Mouse (Mus musculus) heart, embryonic 10.5 days (tissue): ENCODE data around the gene Anks1. TPM values are rescaled to one million over a fixed set of nuclear protein-coding genes. Genes with fewer than 3 reads are reported as not detected.
A peak's percentile ranks its signal among the peaks of the same experiment; 100 is the strongest.

ENCODE experiments used
- DNase-seq: peaks from one replicate; pipeline ENCODE4 v3.0.0-alpha.2; 2017; ENCODE audit warnings: low spot score
- H3K27ac ChIP-seq: fragments of 300-500 bp; sonication (generic); 2 replicates; pipeline ENCODE4 v1.5.1; 2016; ENCODE audit warnings: mild to moderate bottlenecking
- H3K27me3 ChIP-seq: fragments of 300-500 bp; sonication (generic); 2 replicates; pipeline ENCODE4 v1.6.1; 2016; ENCODE audit warnings: mild to moderate bottlenecking; ENCODE audit not compliant: poor library complexity, insufficient read depth, severe bottlenecking
- H3K36me3 ChIP-seq: fragments of 300-500 bp; sonication (generic); 2 replicates; pipeline ENCODE4 v1.6.1; 2016; ENCODE audit warnings: mild to moderate bottlenecking, moderate library complexity
- H3K4me1 ChIP-seq: fragments of 300-500 bp; sonication (generic); 2 replicates; pipeline ENCODE4 v1.6.1; 2016; ENCODE audit warnings: mild to moderate bottlenecking
- H3K4me3 ChIP-seq: fragments of 300-500 bp; sonication (generic); 2 replicates; pipeline ENCODE4 v1.5.1; 2016; ENCODE audit warnings: mild to moderate bottlenecking, moderate library complexity
- H3K9me3 ChIP-seq: fragments of 300-500 bp; sonication (generic); 2 replicates; pipeline ENCODE4 v1.6.1; 2016; ENCODE audit warnings: mild to moderate bottlenecking, moderate library complexity
- WGBS: fragments of 180-500 bp; shearing (Covaris S2); methylation state at CpG from one replicate; pipeline ENCODE4 v1.1.7; 2016; 5-methylcytosine and 5-hydroxymethylcytosine counted together
- polyA plus RNA-seq: library from polyadenylated mRNA; unstranded; fragments of >200 nt; fragmentation: Nextera tagmentation; extraction: Ambion mirVana; gene quantifications from 2 replicates; pipeline ENCODE4 v1.2.1, GENCODE M21; 2016

Anks1 gene
- polyA plus RNA-seq, 1 experiment from 2014 or later: 10.4 TPM

DNA sequence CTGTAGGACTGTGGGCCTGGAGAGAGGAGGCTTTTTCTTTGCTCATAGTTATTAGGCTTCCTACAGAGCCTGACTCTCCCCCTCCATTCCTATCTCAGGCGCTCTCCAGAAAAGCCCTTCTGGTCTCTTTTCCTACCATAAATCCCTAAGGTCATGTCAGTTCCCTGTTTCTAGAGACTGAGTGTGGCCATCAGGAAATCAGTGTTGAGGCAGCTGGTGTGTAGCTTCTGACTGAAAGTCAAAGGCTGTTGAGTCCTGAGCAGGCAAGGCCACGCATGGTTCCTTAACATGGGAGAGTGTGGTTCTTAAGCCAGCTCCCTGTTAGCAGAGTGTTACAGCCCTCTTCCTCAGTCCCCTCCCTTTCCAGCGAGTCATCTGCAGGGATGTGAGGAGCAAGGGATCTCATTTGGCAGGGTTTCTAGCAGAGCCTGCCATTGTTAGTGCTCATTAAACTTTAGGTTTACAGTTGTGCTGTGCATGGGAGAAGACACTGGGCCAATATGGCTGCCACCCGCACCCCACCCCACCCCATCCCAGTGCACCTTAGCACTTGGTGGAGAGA is 28.0 kb downstream of the Anks1 start:
- Histone ChIP-seq H3K4me3 (no peak overlapping the region), H3K27ac (no peak overlapping the region), H3K9me3 (no peaks in the 10 kb centered on the region), H3K4me1 (peaks cover 49% of the 10 kb centered on the region), H3K36me3 (0 out of 2 replicates have a peak, but pooled peaks cover 4% of the 10 kb centered on the region), H3K27me3 (no peaks in the 10 kb centered on the region)
- DNase-seq: no peak
- WGBS: 87% methylated on average over 4 of the region's 4 CpGs

DNA sequence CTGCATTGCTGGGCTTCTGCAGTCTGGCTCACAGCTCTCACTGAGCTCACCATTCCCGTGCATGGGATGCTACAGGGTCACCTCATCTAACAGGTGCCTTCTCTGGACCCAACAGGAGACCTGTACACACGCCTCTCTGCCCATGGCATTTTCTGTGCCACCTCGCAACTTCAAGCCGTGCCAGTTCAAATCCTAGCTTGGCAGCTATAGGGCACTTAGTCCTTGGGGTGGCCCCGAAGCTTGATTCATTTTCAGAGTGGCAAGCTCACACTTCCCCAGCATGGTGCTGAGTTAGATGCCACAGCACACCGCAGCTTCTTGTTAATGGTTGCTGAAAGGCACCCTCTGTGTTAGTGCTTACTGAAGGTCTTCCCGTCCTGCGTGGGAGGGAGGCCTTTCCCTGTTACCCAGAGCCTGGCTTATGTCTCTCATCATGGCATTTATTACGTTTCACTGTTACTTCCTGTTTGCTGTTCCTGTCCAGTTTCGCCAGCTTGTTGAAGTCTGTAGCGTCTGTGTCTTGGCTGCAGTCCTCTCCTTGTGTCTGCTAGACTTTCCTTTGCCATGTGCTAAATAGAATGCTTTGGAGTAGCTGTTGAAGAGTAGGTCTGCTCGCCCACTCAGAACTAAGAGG is 29.1 kb downstream of the Anks1 start:
- 54% methylated on average over 12 of the region's 12 CpGs for WGBS
- DNase-seq: no peak
- H3K36me3 ChIP-seq: 0 out of 2 replicates have a peak, but pooled peaks cover 4% of the 10 kb centered on the region

DNA sequence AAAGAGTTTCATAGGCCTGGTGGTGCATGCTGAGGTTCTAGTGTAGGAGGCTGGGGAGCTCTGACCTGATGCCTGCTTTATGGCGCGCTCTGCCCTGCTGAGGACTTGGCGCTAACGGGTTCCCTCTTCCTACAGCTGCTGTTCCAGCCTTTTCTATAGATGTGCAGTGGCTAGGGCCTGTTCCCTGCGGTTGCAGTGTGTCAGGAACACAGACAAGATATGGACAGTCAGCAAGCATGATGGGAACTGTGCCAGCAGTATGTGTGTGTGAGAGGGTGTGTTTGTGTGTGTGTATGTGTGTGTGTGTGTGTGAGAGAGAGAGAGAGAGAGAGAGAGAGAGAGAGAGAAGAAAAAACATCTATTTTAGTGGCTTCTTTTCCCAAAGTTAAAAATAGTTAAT is 29.9 kb downstream of the Anks1 start:
- peaks cover 51% of the 10 kb centered on the region for H3K4me1 ChIP-seq

More for the DNA sequence above, 29.1 kb downstream of the Anks1 start:
- H3K9me3 ChIP-seq: no peaks in the 10 kb centered on the region
- peak overlapping the region; percentile 79 for H3K27ac ChIP-seq
- no peaks in the 10 kb centered on the region for H3K27me3 ChIP-seq
- H3K4me3 ChIP-seq: no peak overlapping the region
- peaks cover 51% of the 10 kb centered on the region for H3K4me1 ChIP-seq

DNA sequence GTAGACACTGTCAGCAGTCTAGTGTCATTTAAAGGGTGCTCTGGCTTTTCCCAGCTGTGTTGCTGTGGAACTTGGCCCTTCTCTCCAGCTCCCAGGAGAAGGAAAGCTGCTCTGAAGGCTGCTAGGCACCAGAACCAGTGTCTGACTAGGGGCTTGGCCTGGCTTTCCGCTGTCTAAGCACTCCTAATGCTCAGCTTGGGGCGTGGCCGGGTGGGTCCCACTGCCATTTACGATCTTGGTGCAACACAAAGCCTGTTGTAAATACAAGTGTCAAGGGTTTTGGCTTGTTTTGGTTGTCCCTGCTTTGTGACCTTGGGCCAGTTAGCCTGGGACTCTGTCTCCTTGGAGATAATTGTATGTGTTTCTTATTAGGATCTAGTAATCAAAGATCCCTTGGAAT is 31.2 kb downstream of the Anks1 start:
- H3K4me3 ChIP-seq: no peak overlapping the region
- no peaks in the 10 kb centered on the region for H3K9me3 ChIP-seq
- H3K27me3 ChIP-seq: no peaks in the 10 kb centered on the region
- 76% methylated on average over 4 of the region's 4 CpGs for WGBS
- H3K27ac ChIP-seq: peak overlapping the region; percentile 52; the same call in 1 of the 2 replicates
- no peak for DNase-seq
- no peaks in the 10 kb centered on the region for H3K36me3 ChIP-seq
- H3K4me1 ChIP-seq: peaks cover 53% of the 10 kb centered on the region

More for the DNA sequence above, 29.9 kb downstream of the Anks1 start:
- 72% methylated on average over 5 of the region's 5 CpGs for WGBS
- H3K36me3 ChIP-seq: 0 out of 2 replicates have a peak, but pooled peaks cover 4% of the 10 kb centered on the region
- no peak overlapping the region for H3K4me3 ChIP-seq
- DNase-seq: no peak
- no peaks in the 10 kb centered on the region for H3K27me3 ChIP-seq
- H3K27ac ChIP-seq: peak overlapping the region; percentile 79
- no peaks in the 10 kb centered on the region for H3K9me3 ChIP-seq

- H3K27ac ChIP-seq: no peak overlapping the region
- no peak overlapping the region for H3K4me3 ChIP-seq
- no peaks in the 10 kb centered on the region for H3K9me3 ChIP-seq
- H3K4me1 ChIP-seq: peaks cover 61% of the 10 kb centered on the region
- WGBS: 72% methylated on average over 5 of the region's 5 CpGs
- DNase-seq: no peak
- H3K36me3 ChIP-seq: no peaks in the 10 kb centered on the region
- no peaks in the 10 kb centered on the region for H3K27me3 ChIP-seq
These were observed 32.1 kb downstream of the Anks1 start for GRCm38 (mm10) chr17:27941178-27941577.

GRCm38 (mm10) chr17:27941698-27942097 is 32.6 kb downstream of the Anks1 start:
- 56% methylated on average over 2 of the region's 2 CpGs for whole genome bisulfite sequencing
- Histone ChIP-seq H3K36me3 (no peaks in the 10 kb centered on the region), H3K27ac (0 out of 2 replicates have a peak overlapping the region, but pooled peaks have one; percentile 24), H3K4me3 (no peak overlapping the region), H3K4me1 (peaks cover 65% of the 10 kb centered on the region), H3K27me3 (no peaks in the 10 kb centered on the region), H3K9me3 (no peaks in the 10 kb centered on the region)
- DNase-seq: no peak

DNA sequence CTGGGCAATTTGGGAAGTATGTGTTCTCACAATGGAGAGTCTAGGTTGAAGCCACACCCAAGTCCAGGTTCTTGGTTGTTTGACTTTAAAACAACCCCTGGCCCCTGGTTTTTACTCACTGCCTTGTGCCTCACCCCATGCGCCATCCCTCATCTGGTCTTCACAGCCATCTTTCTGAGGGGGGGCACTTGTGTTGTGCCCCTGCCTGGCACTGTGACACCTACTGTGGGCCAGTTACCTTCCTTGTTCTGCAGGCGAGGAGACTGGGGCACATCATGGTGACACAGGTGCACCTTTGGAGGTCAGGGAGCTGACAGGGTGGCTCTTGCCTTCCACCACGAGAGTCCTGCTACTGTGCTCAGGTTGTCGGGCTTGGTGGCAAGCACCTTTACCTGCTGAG is 33.0 kb downstream of the Anks1 start:
- Histone ChIP-seq H3K4me3 (no peak overlapping the region), H3K27me3 (no peaks in the 10 kb centered on the region), H3K36me3 (no peaks in the 10 kb centered on the region), H3K4me1 (peaks cover 66% of the 10 kb centered on the region), H3K9me3 (no peaks in the 10 kb centered on the region), H3K27ac (0 out of 2 replicates have a peak overlapping the region, but pooled peaks have one; percentile 24)
- no peak for DNase-seq
- WGBS: 88% methylated on average over 4 of the region's 4 CpGs

DNA sequence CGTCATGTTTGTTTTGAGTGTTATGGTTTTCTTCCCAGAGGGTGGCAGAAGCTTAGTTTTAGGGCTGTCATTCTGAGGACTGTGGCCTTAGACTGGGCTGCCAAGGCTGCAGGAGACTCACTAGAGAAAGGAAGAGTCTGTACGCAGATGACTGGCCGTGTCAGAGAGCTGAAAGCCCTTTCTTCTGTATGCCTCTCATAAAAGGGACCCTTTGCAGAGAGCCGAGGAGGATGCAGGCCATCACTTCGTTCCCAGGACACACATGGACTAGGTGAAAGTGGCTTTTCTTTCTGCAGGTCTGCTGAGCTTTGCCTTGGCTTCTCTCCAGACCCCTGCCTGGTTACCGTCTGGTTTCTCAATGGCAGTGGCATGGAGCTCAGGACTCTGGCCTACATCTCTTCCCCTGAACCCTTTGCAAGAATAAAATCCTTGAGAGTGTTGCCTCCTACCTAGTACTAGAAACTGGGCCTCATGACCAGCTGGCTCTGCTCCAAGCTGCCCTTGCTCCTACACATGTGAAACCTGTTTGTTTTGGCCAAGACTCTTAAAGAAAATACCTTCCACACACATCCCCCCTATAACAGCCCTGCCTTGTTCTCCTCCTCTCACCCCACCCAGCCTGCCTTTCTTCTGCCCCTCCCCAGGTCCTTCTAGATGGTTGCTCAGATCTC is 36.6 kb downstream of the Anks1 start:
- Histone ChIP-seq H3K4me1 (peaks cover 40% of the 10 kb centered on the region), H3K9me3 (no peaks in the 10 kb centered on the region), H3K27ac (peak overlapping the region; percentile 59; the same call in 1 of the 2 replicates), H3K4me3 (no peak overlapping the region), H3K27me3 (no peaks in the 10 kb centered on the region), H3K36me3 (no peaks in the 10 kb centered on the region)
- DNase-seq: no peak
- 74% methylated on average over 6 of the region's 6 CpGs for WGBS

GRCm38 (mm10) chr17:27946371-27946770 is 37.3 kb downstream of the Anks1 start:
- Histone ChIP-seq H3K9me3 (no peaks in the 10 kb centered on the region), H3K36me3 (no peaks in the 10 kb centered on the region), H3K4me3 (no peak overlapping the region), H3K27ac (no peak overlapping the region), H3K27me3 (no peaks in the 10 kb centered on the region), H3K4me1 (peaks cover 34% of the 10 kb centered on the region)
- no peak for DNase-seq
- 86% methylated on average over 8 of the region's 8 CpGs for WGBS

GRCm38 (mm10) chr17:27947155-27947554 is 38.0 kb downstream of the Anks1 start:
- Histone ChIP-seq H3K27ac (no peak overlapping the region), H3K4me3 (no peak overlapping the region)
- 69% methylated on average over 2 of the region's 2 CpGs for WGBS

GRCm38 (mm10) chr17:27953136-27953535 is 44.0 kb downstream of the Anks1 start:
- 75% methylated on average over 6 of the region's 6 CpGs for WGBS
- no peaks in the 10 kb centered on the region for H3K36me3 ChIP-seq

More at GRCm38 (mm10) chr17:27947155-27947554, 38.0 kb downstream of the Anks1 start:
- Histone ChIP-seq H3K36me3 (no peaks in the 10 kb centered on the region), H3K27me3 (no peaks in the 10 kb centered on the region), H3K9me3 (no peaks in the 10 kb centered on the region), H3K4me1 (peaks cover 26% of the 10 kb centered on the region)
- no peak for DNase-seq

DNA sequence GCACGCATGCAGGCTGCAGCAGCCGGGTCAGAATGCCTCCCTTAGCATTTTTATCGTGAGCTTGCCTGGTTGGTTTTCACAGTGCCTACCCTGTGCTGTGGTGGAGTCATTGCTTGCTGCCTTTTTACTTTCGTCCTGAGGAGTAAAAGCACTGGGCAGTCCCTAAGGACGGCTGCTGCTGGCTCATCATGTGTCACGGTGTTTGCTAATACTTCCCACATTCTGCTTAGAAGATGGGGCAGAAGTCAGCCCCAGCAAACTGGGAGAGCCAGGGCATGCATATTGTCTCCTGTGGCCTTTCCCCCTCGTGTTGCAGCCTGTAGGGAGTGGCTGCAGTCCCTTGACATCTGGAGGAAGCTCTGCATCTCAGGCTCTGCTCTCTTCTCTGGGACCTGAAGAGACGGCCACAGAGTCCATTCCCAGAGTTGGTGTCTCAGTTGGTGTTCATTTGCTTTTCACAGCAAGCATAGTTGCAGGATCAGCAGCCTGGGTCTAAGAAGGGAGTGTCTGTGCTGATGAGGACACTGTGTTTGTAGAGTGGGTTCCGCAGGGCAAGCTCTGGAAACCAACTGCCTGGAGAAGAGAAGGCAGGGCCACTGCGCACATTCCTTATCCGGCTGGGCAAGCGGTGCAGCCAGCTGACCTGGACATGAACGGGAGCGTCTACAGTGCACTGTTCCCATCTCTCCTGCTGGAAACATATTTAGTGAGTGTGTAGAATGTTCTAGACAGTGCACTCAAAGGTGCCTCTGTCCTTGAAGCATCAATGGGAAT is 45.7 kb downstream of the Anks1 start:
- Histone ChIP-seq H3K4me3 (no peak overlapping the region), H3K9me3 (no peaks in the 10 kb centered on the region), H3K4me1 (peaks cover 8% of the 10 kb centered on the region), H3K36me3 (no peaks in the 10 kb centered on the region), H3K27ac (no peak overlapping the region), H3K27me3 (no peaks in the 10 kb centered on the region)
- WGBS: 65% methylated on average over 14 of the region's 14 CpGs
- DNase-seq: no peak

More at GRCm38 (mm10) chr17:27953136-27953535, 44.0 kb downstream of the Anks1 start:
- Histone ChIP-seq H3K4me3 (no peak overlapping the region), H3K9me3 (no peaks in the 10 kb centered on the region), H3K4me1 (peaks cover 8% of the 10 kb centered on the region), H3K27ac (no peak overlapping the region), H3K27me3 (no peaks in the 10 kb centered on the region)
- no peak for DNase-seq
